Mouse (Mus musculus): ENCODE measurements around the gene Hspb6.
A peak's percentile ranks its signal among the peaks of the same experiment; 100 is the strongest.

The Hspb6 gene

DNA sequence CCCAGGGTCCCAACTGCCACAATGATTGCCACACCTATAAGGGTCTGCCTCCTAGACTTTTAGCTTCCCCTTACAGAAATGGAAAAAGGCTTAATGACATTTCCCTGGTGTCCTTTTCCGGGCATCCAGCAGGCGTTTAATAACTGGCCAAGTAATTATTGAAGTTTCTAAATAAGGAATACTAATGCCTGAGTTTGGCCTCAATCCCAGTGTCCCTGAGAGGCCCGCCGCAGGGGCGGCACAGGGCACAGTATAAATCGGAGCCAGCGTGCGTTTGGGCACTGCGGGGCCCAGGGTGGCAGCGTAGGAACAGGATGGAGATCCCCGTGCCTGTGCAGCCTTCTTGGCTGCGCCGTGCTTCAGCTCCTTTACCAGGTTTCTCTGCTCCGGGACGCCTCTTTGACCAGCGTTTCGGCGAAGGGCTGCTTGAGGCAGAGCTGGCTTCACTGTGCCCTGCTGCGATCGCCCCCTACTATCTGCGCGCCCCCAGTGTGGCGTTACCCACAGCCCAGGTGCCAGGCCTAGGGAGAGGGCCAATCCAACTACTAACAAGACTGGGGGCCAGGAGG, 1.1 kb downstream of the Hspb6 start:
- no peak for DNase-seq (ENCODE audit: low read depth, low spot score)

DNA sequence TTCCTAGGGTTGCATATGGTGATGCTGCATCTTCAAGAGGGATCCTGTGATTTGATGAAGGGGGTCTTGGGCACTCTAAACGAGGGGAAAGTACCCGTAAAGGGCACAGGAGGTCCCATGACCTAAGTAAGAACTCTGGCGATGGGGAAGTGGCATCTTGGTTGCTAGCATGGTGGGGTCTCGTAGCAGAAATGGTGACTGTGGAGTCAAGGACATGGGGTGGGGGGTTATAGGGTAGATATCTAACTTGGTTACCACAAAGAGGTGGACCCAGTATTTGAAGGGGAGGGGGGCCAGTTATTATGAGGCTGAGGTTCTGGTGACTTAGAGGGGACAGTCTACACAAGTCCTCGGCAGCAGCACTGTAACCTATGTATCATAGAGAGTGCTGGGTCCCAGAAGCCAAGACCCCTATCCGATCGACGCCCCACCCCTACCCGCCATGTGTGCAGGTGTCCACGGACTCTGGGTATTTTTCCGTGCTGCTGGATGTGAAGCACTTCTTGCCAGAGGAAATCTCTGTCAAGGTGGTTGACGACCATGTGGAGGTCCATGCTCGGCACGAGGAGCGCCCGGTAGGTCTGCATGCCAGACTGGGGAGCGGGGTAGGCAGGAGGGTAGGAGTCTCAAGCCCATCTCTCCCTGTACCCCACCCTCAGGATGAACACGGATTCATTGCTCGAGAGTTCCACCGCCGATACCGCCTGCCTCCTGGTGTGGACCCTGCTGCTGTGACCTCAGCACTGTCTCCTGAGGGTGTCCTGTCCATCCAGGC, 2.0 kb downstream of the Hspb6 start:
- DNase-seq (ENCODE audit: low read depth, low spot score): no peak

DNA sequence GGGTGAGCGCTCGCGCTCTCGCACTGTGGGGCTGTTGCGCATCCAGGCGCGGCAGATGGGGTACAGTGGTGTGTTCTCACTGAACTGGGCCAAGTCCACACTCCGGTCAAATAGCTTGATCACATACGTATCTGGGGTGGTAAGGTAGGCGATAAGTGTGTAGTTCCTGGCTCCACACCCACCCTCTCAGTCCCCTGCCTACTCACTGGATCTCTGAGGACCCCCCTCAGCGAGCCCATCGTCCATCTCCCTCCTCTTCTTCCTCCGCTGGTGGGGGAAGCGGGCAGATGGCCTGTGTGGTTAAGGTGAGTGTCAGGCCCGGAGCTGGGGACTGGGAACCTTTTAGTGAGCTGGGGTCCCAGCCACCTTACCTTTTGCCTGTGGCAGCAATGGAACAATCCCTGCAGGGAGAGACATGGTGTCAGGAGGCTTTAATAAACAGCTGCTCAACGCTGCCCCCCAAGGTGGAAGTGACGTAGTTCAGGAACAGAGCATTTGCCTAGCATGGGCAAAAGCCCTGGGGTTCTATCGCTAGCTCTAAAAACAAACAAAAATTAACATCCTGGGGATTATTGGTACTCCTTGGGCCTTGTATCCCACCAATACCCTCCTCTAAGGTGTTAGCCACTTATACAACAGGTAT, 5.0 kb downstream of the Hspb6 start:
- no peak for DNase-seq (ENCODE audit: low read depth, low spot score)

DNA sequence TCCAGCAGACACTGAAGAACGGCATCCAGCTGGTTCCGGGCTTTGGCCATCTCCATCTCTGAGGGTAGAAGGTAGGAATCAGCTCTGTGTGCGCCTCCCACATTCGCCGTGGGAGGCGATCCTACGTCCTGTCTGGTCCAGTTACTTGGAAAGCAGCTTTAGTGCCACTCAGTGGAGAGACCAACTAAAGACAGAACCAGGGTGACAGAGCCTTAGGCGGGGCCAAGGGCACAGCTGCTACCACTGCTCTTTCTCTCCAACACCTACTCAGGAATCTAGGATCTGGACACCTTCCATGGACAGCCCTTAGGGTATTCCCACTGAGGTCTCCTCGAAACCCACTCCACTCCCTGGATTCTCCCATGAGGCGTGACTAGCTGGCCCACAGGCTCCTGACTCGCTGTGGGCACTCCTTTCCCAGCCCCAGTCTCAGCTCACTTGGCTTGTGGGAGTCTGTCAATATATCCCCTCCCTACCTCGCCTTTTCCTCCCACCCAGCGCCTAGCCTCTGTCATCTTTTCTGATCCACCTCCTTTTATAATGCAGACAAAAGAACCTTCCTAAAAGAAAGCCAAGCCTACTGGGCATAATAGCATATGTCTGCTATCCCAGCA, 6.0 kb downstream of the Hspb6 start:
- DNase-seq (ENCODE audit: low read depth, low spot score): no peak

DNA sequence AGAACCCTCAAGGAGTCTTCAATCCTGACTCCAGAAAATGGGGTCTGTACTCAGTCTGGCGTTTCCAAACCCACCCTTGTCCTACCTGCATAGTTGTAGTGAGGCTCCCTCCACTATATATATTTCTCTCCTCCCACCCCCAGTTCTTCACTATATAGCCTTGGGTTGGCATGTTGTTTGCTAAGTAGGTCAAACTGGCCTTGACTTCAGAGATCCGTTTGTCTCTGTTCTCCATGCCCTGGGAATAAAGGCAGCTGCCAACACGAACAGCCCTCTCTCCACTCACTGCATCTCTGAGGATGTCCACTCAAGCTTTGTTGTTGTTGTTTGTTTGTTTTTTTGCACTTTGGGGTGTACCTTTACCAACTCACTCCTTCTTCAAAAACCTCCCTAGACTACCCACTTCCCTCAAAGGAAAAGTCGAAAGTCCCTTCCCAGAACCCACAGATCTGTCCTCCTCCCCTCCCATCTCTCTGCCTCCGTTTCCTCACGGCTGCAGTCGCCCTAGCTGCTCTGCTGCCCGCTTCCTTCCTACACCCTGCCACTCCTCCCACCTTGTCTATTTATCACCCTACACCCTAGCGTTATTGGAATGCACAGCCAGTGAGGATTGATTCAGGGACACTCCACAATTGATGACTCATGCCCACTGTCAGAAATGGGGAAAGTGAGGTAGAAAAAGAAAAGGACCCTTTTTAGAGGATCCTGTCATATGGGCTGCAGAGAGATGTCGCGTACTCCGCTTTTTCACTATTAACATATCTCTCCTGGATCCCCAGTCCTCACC, 6.9 kb downstream of the Hspb6 start:
- DNase-seq (ENCODE audit: low read depth, low spot score): no peak

DNA sequence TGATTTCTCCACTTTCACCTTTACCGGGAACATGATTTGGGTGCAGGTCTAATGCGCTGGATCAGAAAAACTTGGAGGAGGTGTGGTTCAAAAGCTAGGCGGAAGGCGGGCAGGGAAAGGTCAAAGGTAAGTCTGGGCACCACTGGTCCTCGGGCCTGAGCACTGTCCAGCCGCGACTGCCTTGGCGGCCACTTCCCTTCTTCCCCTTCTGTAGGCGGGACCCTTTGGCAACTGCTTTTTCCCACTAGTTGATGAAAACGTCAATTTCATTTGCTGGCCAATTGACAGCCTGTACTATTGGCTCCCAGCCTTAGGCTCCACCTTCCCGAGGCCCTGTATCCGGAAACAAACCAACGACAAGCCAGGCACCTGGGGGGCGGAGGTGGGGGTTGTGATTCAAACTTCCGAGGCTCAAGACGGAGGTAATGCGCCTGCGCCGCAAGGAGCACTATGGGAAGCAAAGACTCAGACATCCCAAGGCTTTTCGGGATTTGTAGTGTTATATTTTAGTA, 7.5 kb downstream of the Hspb6 start, which contains the start of gene Lin37:
Gene Lin37 (minus strand): TSS at position 396 of the 512 bp plus-strand sequence.
- peak; percentile 95 for DNase-seq (ENCODE audit: low read depth, low spot score)

DNA sequence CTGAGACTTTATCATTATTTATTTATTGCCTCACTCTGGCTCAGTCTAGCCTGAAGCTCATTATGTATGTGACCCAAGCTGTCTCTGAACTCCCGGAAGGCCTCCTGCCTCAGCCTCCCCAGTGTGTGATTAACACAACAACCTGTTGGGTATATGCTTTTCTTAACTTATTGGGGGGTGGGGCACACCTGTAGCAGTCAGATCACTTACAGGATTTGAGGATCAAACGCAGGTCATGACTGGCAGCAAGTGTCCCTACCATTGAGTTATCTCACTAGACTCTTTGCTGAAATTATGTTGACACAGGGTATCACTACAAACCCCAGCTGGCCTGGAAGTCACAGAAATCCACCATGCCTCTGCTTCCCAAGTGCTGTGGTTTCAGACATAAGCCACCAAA, 8.3 kb downstream of the Hspb6 start:
- no peak for DNase-seq (ENCODE audit: low read depth, low spot score)

DNA sequence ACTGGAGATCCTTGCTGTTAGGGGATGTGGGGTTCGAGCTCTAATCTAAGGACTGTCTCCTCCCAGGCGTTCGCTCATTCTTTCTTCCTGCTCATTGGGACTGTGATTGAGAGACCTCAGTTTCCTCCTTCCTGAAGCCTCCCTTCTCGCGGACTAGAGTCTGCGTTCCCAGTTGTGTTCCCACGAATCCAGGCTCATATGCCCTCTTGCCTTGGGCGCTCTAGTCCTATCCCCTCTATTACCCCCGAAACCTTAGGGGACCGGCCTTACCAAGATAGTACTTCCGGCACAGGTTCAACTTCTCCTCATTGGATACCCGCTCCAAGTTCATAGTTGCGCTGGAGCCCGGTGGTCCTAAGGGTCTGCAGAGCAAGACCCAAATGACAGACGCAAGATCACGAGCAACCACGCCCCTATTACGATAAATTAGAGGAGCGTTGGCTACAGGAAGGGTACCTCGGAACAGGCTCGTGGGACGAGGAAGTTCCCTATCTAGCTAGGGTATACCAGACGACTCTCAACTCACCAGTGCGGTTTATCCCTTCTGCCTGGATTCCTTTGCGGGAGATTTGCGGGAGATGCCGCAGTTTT, 10.6 kb downstream of the Hspb6 start:
- DNase-seq (ENCODE audit: low read depth, low spot score): no peak

DNA sequence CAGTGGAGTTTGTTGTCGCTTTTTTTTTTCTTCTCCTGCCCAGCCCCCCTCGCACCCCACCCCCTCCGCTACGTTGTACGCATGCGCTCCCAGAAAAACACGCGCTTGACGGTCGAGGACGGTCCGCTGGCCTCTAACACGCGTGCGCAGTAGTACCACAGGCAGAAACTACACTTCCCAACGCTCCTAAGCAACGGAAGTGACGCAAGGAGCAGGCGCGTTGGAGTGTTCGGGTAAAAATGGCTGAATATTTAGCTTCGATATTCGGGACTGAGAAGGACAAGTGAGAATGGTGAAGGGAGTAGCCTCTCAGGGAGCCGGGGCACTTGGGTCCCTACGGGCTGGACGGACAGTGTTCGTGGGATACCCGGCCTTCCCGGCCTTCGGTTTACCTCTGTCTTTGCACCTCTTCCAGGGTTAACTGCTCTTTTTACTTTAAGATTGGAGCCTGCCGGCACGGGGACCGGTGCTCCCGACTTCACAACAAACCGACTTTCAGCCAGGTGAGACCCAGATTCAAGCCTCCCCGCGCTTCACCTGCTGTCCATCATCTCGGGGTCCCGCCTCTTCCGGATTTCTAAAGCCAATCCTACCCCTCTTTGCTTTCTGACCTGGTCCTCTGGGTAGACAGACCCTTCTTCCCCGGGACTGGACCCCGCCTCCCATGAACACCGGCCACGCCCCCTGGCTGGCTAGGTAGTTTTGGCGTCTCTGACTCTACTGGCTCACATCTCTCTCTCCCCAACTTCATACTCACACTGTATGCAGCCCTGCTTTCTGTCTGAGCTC, 11.3 kb downstream of the Hspb6 start, which contains the start of the genes U2af1l4, Gm49396 and Psenen:
Gene U2af1l4 (plus strand): TSS at position 185 of the 789 bp plus-strand sequence.
Gene Gm49396 (plus strand): TSS at position 228 of the 789 bp plus-strand sequence.
Gene Psenen (minus strand): TSS at position 511 of the 789 bp plus-strand sequence.
- peak; percentile 99 for DNase-seq (ENCODE audit: low read depth, low spot score)

DNA sequence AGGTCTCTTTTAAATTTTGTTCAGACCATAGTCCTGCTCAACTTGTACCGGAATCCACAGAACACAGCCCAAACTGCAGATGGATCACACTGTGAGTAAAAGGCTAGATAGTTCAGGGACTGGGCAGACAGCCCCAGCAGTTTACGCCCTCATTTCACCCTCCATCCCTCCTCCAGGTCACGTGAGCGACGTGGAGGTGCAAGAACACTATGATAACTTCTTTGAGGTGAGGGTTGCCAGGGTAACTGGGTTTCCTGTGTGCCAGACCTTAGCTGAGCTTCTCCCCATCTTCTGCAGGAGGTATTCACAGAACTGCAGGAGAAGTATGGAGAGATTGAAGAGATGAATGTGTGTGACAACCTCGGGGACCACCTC, 11.9 kb downstream of the Hspb6 start:
- no peak for DNase-seq (ENCODE audit: low read depth, low spot score)

DNA sequence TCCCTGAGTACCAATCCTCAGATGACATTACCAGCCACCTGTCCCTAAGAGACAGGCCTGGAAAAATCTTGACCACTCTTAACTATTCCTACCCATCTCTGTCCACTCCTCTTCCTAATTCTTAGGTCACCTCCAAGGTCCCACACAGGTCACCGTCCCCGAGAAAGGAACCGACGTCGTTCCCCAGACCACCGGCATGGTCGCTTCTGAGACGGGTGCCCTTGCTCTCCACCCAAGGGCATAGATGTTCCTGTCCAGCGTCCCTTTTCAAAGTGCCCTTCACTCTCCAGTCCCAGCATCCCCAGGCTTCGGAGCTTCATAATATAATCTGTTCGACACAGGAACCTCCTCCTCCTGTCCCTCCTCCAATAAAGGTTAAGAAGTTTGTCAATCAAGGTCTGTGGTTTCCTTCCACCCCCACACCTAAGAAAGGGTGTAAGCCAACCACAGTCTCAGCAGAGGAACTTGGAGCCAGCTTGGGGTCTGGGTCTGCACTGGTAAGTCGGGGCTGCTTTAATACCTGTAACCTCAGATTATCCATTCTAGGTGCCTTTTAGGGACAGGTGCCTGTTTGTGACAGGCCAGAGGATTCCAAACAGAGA, 13.1 kb downstream of the Hspb6 start, which contains the start of gene Igflr1:
Gene Igflr1 (plus strand): TSS at position 458 of the 602 bp plus-strand sequence.
- DNase-seq (ENCODE audit: low read depth, low spot score): no peak

DNA sequence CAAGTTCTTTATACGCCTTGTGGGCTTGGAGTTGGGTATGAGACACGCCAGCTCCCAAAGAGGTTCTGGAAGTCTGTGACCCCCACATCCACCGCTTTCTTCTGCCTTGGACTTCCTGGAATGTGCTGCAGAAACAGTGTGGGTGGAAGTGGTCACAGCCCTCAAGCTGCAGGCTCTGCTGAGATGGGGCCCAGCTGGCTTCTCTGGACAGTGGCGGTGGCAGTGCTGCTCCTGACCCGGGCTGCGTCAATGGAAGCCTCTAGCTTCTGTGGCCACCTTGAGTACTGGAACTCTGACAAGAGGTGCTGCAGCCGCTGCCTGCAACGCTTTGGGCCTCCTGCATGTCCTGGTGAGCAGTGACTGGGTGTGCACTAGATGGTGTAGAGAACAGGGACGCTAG, 14.1 kb downstream of the Hspb6 start:
- no peak for DNase-seq (ENCODE audit: low read depth, low spot score)

DNA sequence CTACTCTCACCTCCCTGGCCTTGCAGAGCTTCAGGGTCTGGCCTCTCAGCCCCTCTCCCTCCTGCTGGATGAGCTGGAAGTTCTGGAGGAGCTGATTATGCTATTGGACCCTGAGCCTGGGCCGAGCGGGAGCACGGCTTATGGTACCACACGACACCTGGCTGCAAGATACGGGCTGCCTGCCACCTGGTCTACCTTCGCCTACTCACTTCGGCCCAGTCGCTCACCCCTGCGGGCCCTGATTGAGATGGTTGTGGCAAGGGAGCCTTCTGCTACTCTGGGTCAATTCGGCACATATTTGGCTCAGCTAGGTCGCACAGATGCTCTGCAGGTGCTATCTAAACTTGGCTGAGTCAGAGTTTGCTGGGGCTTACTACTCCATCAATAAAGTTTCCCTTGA, 15.6 kb downstream of the Hspb6 start:
- no peak for DNase-seq (ENCODE audit: low read depth, low spot score)

DNA sequence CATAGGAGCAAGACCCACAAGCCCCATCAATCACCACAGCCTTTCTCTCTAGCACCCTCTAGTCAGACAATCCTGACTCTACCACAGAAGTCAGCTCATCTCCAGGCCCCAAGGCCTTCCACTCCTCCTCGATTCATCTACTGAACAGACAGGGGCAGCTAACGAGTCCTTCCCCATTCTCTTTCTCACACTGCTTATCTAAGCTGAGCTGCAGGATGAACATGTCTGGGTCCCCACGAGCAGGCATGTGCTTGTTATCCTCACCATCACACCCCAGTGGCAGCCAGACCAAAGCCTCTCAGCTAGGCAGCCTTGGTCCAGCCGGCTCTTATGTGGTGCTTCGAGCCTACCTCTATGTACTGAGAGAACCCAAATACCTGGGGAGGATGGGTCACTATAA, 20.4 kb downstream of the Hspb6 start:
- no peak for DNase-seq (ENCODE audit: low read depth, low spot score)

DNA sequence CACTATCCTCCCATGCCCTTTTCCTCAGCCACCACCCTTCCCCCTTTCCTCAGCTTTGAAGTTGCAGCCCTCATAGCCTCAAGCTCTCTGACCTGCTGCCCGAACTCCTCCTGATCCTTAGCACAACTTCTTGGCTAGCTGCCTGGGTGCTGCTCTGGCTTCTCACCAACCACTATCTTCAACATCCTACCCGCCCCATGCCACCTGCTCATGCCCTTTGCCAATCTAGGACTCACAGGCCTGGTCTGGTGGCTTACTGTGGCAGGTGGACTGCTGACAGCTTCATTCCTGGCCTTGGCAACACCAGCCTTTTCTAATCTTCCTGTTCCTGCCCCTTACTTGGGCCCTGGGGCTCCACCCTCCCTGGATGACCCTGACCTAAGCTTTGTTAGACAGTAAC, 21.0 kb downstream of the Hspb6 start:
- DNase-seq (ENCODE audit: low read depth, low spot score): no peak

DNA sequence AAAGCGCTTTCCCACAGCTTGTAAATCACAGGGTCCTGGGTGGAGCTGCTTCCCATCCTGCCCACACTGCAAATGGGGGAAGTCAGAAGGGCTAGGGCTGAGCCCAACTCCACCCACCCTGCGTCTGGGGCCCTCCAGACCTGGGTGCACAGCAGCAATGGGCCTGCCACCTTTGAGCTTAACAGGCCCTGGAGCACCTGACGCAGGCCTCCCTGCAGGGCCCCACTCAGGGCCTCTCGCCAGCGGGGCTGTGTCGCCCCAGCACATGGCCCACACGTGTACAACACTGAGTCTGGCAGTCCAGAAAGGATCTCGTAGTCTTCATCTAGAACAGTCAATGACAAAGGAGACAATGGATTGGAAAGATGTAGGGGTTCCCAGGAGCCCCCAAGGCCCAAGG, 28.0 kb downstream of the Hspb6 start:
- DNase-seq (ENCODE audit: low read depth, low spot score): no peak

DNA sequence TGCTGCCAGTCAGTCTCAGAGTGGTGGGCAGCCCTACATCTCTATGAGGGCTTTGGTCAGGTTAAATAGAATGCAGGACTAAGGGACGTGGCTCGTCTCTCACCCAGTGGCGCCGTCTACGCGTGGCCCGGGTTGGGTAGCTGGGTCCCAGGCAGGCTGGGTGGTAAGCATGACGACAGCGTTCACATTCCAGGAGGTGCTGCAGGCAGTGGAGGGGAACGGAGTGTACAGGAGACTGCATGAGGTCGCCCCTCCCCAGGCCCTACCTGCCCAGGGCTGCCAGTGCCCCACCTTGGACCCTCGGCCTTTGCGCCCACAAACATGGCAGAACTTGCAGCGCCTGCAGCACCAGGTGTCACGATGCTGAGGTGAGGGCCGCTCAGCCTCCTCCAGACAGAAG, 29.6 kb downstream of the Hspb6 start:
- no peak for DNase-seq (ENCODE audit: low read depth, low spot score)

DNA sequence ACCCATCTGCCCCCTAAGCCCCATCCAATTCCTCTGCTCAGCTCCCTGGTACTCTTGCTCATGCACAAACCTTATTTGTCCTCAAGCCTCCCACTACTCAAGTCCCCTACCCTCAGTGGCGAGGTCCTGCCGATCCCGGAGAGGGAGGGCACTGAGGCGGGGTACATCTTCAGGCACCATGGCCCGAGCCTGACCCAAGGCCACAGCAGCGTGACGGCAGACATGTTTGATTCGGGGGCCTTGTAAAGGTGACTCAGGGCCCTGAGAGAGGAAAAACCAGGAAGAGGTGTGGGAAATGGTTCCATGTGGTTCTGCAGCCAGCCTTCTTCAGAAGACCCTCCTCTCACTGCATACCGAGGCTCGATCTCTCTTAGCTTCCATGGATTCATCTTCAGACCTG, 32.4 kb downstream of the Hspb6 start:
- DNase-seq (ENCODE audit: low read depth, low spot score): no peak

DNA sequence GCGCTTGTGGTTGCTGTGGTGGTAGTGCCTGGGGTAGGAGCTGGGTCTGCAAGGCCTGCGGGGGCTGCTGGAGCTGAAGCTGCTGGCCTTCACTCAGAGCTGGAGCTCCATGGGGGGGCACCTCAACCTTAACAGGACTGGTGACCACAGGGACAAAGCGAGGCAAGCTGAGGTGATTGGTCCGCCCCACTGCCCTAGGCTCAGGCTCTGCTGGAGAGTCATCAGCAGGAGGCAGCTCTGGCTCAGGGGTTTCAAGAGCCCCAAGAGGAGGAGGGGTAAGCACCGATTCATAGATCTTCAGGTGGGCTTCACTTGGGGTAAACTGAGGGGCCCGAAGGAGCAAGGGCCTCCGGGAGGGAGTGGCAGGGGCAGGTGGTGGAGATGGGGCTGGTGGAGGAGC, 33.2 kb downstream of the Hspb6 start:
- DNase-seq (ENCODE audit: low read depth, low spot score): no peak
